Mouse (Mus musculus): ENCODE measurements around the gene Klk1b1.
"Not testable (repeated sequence)": the region's sequence is repeated elsewhere in the genome, so short reads cannot be mapped to it uniquely, and the experiment has no call there.

Klk1b1 gene

DNA sequence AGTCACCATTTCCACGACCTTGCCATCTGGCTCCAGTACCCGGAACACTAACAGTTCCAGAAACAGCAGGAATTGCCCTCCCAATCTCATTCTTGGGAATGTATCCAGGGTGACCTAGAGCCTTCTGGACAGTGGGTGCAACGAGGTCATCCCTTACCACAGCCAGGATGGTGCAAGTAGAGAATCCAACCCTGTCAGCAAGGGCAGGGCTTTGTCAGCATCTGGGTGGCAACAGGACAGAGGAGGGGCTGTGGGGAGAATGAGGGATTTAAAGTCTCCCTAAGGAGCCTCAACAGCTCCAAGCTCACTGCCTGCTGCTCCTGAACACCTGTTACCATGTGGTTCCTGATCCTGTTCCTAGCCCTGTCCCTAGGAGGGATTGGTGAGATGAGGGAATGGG lies at the start of gene Klk1b1:
Gene Klk1b1 (plus strand): TSS at position 301 of the 400 bp plus-strand sequence.
- DNase-seq (ENCODE audit: low read depth in 2 of 2, low spot score in 2 of 2), result no peak

DNA sequence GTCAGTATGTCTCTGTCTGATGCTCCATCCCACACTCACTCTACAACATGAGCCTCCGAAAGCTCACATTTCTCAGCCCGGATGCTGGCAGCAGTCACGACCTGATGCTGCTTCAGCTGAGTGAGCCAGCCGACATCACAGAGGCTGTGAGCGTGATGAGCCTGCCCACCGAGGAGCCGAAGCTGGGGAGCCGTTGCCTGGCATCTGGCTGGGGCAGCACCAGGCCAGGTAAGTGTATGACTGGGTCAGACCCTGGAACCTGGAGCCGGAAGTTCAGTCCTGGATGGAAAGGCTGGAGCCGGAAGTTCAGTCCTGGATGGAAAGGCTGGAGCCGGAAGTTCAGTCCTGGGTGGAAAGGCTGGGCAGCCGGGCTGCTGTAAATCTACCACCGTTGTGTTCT lies 48.1 kb upstream of the Klk1b1 start:
- no peak for DNase-seq (ENCODE audit: low read depth in 2 of 2, low spot score in 2 of 2)

DNA sequence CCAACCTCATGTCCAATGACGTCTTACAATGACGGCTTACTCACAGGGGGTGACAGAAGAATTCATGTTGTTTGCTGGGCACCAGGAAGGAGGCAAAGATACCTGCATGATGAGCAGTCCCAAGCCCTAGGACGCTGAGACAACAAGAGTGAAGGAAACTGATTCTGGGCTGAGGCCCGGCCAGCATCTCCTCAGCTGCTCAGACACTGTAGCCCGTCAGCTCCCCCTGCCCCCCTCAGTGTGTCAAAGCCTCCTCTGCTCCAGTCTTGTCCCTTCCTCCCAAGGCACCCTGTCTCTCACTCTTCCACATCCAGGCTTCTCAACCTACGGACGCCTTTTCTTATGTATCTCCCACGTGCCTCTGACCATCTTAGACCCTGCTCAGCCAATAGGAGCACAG lies 47.7 kb upstream of the Klk1b1 start:
- DNase-seq (ENCODE audit: low read depth in 2 of 2, low spot score in 2 of 2), result no peak

DNA sequence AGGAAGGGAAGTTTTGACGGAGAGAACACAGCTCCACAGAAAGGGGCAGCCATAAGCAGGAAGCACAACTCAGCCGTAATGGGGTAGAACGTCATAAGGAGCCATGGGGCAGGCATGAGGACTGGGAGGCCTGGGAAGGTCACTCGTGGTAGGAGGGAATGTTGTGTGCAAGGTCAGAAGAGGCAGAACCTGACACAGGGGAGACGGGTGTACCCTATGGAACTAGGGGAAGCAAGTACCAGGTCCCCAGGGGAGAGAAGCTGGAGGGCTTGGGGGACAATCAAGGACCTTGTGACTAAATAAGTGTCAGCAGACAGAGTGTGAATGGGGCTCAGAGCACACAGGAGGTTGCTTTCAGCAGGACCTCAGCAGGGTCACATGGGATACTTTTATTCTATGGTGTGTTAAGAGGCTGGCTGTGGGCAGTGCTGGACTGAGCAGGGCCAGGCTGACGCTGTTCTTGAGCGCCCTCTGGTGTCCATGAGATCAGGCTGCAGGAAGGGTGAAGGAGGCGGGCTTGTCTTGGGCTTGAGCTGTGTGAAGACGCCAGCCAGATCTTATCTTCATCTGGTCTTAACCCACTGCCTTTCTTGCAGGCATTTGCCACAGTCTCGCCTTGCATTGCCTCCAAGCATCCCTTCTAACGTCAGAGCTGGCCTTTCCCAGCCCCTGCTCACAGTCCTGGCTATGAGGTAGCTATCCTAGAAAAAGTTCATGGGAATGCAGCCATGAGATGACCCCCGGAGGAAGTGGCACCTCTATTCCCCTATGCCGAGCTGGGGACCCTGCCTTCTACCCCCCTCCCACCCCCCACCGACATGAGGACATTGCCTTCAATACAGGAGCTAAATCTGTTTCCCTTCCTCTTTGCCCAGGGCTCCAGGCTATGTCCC lies 46.7 kb upstream of the Klk1b1 start:
- peak; percentile 6 to 14 for DNase-seq (ENCODE audit: low read depth in 2 of 2, low spot score in 2 of 2)

DNA sequence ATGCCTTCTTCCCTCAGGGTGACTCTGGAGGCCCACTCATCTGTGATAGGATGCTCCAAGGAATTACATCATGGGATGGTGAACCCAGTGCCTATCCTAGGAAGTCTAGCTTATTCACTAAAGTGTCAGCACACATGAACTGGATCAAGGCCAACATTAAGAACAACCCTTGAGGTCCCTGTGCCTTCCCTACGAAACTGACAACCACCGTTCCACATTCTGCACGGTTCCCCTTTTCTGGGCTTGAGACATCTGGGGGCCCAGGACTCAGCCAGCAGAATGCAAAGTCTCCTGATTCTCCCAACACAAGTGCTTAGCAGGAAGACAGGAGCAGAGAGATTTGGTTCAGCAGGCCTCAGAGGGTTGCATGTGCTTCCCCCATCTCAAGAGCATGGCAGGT lies 46.0 kb upstream of the Klk1b1 start:
- no peak for DNase-seq (ENCODE audit: low read depth in 2 of 2, low spot score in 2 of 2)

DNA sequence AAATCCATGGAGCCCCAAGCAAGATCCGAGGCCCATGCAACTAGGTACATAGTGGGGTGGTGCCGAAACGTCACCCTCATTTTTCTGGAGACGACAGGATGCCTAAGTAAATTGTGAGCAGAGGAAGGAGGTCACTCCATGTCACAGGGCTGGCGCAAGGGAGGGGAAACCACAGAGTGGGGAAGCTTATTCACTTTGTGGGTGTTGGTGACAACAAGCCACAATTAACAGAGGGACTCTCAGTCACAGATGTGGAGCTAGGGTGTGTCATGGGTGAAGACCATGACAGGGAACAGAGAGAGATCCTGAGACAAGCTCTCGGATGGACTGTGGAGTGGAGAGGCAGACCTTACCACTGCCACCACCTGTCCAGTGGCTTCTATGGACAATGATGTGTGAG lies 45.5 kb upstream of the Klk1b1 start:
- no peak for DNase-seq (ENCODE audit: low read depth in 2 of 2, low spot score in 2 of 2)

DNA sequence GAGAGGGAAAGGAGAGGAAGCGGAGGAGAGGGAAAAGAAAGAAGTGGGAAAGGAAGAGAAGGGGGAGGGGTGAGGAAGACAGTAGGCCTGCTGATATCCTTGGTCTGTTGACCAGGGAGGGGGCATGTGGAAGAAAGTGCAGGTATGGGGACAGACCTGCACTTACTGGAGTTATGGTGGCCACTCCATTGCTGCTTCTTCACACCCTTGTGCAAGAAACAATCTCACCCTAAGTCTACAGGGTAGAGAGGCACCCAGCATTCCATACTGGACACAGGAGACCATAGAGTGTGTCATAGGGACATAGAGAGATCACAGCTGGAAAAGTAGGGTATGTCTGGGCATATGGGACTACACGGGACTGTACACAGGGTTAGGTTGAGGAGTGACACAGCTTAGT lies 44.6 kb upstream of the Klk1b1 start:
- DNase-seq (ENCODE audit: low read depth in 2 of 2, low spot score in 2 of 2), result no peak

DNA sequence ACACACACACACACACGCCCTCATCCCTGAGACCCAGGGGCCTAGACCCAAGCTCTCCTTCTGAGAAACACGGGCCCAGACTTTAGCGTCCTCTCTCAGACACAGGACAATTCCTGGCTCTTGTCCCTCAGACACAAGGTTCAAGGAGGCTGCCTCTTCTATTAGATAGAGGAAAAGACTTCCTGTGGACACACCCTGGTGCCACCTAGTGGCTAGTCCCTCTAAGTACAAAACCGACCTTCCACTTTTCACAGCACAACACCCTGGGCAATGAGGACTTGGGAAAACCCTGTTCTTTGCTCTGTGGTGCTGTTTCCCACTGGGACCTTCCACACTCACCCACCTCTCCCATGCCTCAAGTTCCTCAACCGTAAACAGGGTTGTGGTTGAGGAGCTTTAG lies 40.6 kb upstream of the Klk1b1 start:
- DNase-seq (ENCODE audit: low read depth in 2 of 2, low spot score in 2 of 2), result no peak

DNA sequence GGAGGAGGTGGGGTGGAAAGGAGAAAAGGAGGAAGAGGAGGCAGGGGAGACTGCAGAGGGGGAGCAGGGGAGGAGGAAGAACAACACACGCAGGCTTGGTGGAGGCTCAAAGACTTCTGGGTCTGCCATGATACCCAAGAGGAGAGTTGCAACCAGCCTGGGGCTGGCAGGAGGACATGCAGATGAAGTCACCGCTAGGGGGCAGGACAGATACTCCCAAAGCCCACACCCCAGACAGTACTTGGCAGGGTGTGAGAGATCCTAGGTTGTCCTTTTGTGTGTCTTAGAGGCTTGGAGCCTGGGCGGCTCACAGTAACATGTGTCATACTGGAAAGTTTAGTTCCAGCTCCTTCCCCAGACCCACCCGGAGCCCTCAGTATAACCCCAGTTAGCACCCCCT lies 38.0 kb upstream of the Klk1b1 start:
- DNase-seq (ENCODE audit: low read depth in 2 of 2, low spot score in 2 of 2), result no peak

DNA sequence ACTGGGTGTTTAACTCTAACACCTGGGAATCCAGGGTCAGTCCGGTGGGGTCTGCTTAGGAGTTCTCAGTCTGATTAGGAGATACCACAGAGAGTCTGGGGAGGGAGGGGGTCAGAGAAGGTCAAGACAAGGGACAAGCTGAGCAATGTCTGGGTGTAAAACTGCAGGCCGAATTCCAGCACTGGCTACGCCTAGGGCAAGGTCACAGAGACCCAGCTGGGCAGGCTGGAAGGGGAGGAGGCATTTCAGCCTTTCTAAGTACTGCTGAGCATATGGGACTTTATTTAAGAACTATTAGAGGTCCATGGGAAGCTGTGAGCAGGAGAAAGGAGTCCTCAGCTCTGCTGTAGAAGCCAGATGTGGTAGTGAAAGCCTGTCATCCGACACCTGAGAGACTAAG lies 34.2 kb upstream of the Klk1b1 start:
- no peak for DNase-seq (ENCODE audit: low read depth in 2 of 2, low spot score in 2 of 2)

DNA sequence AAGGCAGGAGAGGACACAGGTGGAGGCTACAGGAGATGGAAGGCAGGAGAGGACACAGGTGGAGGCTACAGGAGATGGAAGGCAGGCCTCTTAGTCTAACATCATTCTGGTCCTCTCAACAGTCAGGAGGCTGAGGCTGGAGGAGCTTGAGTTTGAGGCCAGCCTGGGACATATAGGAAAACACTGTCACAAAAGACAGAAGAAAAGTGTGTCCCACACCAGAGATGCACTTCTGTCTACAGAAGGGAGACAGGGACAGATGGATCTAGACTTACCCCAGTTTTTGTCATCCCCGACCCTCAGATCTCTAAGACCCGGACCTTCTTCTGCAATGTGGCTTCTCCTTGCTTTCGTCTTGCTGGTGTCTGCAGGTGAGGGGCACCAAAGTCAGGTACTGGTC lies 33.1 kb upstream of the Klk1b1 start, which contains the start of gene Klk15:
Gene Klk15 (plus strand): TSS at position 301 of the 400 bp plus-strand sequence.
- no peak for DNase-seq (ENCODE audit: low read depth in 2 of 2, low spot score in 2 of 2)

DNA sequence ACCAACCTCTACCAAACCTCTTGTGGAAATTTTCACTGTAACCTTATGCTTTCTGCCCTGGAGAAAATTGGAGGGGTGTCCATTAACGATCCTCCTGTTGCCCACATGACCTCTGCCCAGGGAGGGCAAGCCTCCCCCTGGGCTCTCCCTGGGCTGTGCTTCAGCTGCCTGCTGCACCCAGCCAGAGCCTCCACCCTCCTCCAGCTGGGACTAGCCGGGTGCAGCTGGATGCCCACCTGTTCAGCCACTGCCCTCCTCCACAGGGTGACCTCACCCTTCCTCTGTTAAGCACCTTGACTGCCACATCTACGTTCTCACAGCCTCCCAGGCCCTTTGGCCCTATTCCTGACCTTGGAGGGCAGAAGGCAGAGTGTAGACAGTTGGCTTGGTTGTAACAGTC lies 31.8 kb upstream of the Klk1b1 start:
- DNase-seq (ENCODE audit: low read depth in 2 of 2, low spot score in 2 of 2), result no peak

DNA sequence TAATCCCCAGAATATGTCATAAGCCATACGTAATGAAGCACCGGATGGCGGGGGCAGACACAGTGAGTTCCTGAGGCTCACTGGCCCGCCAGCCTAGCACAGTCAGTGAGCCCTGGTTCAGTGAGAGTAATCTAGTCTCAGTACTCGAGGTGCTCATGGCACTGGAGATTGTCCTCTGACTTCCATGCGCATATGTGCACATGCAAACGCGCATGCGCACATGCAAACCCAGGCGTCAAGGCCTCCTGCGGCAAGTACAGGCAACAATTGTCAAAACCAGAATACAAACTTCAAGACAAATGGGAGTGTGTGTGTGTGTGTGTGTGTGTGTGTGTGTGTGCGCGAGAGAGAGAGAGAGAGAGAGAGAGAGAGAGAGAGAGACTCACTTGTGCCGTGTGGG lies 30.0 kb upstream of the Klk1b1 start:
- no peak for DNase-seq (ENCODE audit: low read depth in 2 of 2, low spot score in 2 of 2)

DNA sequence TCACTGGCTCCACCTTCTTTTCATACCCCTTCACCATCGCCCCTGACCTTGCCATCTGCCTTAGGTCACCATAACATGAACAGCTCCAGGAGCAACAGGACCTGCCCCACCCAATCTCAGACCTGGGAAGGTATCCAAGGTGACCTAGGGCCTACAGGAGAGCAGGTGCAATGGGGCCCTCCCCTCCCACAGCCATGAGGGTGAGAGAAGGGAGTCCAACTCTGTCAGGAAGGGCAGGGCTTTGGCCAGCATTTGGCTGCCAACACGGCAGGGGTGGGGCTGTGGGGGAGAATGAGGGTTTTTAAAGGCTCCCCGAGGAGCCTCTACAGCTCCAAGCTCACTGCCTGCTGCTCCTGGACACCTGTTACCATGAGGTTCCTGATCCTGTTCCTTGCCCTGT lies 24.3 kb upstream of the Klk1b1 start:
- not testable (repeated sequence) for DNase-seq (ENCODE audit: low read depth in 2 of 2, low spot score in 2 of 2)

DNA sequence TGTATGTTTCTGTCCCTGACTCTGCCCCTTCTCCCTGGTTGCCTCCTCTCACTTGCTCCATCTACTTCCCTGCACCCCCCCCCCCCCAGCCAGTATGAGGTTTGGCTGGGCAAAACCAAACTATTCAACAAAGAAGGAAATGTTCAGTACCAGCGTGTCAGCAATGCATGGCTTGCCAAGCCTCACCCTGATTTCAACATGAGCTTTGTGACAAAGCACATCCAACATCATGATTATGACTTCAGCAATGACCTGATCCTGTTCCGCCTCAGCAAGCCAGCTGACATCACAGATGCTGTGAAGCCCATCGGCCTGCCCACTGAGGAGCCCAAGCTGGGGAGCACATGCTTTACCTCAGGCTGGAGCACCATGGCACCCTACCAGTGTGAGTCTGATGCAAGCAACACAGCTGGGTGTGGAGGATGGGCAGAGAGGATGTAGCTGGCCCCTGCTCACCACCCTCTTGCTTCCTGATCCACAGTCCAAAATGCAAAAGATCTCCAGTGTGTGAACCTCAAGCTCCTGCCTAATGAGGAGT lies 21.8 kb upstream of the Klk1b1 start:
- no peak for DNase-seq (ENCODE audit: low read depth in 2 of 2, low spot score in 2 of 2)

DNA sequence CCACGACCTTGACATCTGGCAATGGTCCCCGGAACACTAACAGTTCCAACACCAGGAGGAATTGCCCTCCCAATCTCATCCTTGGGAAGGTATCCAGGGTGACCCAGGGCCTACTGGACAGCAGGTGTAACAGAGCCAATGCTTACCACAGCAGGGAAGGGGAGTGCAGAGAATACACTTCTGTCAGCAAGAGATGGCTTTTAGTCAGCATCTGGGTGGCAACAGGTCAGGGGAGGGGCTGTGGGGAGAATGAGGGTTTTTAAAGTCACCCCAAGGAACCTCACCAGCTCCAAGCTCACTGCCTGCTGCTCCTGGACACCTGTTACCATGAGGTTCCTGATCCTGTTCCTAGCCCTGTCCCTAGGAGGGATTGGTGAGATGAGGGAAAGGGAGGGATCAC lies 16.2 kb upstream of the Klk1b1 start, which contains the start of gene Klk1b8:
Gene Klk1b8 (plus strand): TSS at position 301 of the 400 bp plus-strand sequence.
- no peak for DNase-seq (ENCODE audit: low read depth in 2 of 2, low spot score in 2 of 2)

DNA sequence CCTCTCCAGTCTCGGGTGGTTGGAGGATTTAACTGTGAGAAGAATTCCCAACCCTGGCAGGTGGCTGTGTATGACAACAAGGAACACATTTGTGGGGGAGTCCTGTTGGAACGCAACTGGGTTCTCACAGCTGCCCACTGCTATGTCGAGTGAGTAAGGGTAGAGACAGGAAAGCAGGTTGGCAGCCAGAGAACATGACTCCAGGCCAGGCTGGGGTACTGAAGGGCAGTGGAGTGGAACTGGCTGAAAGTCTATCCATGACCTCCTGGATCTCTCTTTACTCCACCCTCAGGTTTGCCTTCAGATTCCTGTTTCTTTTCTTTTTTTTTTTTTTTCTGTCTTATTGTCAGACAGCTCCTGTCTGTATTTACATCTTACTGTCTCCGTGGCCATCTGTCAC lies 13.8 kb upstream of the Klk1b1 start:
- DNase-seq (ENCODE audit: low read depth in 2 of 2, low spot score in 2 of 2), result no peak

DNA sequence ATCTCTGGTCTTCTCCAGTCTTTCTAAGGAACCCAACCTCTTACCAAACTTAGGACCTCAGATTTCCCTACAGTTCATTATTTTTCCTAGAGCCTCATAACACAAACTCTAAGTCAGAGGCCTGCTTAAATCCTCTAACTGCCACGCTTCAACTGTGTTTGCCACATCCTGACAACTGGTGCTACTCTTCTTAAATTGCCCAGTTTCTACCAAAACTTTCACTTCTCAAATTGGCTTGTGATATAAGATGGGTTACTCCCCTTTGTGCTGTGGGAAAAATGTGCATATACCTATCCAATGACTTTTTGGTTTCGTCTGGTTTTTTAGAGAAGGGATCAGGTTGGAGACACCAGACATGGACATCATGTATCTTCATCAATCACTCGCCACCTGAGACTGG lies 507 bp downstream of the Klk1b1 start:
- DNase-seq (ENCODE audit: low read depth in 2 of 2, low spot score in 2 of 2), result no peak

DNA sequence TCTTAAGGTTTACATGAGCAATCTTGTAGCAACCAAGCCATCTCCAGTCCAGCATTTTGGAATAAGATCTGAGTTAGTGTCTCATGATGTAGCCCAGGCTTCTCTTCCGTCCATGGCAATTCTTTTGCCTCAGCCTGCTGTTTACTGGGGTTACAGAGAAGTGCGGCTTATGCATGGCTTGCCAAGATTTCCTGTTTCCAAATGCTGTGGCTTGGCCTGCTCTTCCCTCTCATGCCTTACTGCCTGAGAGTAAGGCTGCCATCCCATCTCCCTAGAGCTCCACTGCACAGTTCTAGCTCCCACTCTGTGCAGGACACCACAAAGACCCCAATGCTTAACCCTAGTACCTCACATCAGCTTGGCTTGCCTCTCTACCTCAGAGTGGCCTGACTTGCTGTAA lies 1.1 kb downstream of the Klk1b1 start:
- DNase-seq (ENCODE audit: low read depth in 2 of 2, low spot score in 2 of 2), result no peak

DNA sequence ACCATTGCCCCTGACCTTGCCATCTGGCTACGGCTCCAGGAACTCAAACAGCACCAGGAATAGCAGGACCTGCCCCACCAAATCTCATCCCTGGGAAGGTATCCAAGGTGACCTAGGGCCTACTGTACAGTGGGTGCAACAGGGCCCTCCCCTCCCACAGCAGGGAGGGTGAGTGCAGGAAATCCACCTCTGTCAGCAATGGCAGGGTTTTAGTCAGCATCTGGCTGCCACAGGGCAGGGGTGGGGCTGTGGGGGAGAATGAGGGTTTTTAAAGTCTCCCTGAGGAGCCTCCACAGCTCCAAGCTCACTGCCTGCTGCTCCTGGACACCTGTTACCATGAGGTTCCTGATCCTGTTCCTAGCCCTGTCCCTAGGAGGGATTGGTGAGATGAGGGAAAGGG lies 9.2 kb downstream of the Klk1b1 start, which contains the start of gene Klk1b9:
Gene Klk1b9 (plus strand): TSS at position 301 of the 400 bp plus-strand sequence.
- not testable (repeated sequence) for DNase-seq (ENCODE audit: low read depth in 2 of 2, low spot score in 2 of 2)

DNA sequence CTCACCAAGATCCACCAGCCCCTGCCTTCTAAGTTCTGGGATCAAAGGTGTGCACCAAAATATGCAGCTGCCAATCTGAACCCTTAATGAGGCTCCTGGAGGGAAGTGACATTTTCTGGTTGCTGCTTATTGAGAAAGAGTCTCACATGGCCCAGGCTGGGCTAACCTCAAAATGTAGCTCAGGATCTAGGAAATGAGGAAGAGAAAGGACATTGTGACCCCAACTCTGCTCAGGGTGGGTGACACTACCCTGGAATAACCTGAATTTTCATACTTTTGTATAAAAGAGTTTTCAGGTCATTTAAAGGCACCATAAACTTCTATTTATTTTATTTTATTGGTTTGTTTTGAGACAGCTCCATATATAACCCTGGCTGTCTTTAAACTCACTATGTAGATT lies 19.1 kb downstream of the Klk1b1 start:
- no peak for DNase-seq (ENCODE audit: low read depth in 2 of 2, low spot score in 2 of 2)

DNA sequence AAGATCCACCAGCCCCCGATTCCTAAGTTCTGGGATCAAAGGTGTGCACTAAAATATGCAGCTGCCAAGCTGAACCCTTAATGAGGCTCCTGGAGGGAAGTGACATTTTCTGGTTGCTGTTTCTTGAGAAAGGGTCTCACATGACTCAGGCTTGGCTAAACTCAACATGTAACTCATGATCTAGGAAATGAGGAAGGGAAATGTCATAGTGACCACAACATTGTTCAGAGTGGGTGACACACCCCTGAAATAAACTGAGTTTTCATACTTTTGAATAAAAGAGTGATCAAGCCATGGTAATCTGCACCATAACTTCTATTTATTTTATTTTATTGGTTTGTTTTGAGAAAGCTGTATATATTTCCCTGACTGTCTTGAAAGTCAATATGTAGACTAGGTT lies 28.3 kb downstream of the Klk1b1 start:
- DNase-seq (ENCODE audit: low read depth in 2 of 2, low spot score in 2 of 2), result not testable (repeated sequence)

DNA sequence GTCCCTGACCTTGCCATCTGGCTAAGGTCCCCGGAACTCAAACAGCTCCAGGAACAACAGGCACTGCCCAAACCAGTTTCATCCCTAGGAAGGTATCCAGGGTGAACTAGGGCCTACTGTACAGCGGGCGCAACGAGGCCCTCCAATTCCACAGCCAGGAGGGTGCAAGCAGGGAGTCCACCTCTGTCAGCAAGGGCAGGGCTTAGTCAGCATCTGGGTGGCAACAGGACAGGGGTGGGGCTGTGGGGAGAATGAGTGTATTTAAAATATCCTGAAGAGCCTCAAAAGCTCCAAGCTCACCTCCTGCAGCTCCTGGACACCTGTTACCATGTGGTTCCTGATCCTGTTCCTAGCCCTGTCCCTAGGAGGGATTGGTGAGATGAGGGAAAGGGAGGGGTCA lies 29.0 kb downstream of the Klk1b1 start, which contains the start of gene Klk1b11:
Gene Klk1b11 (plus strand): TSS at position 301 of the 400 bp plus-strand sequence.
- not testable (repeated sequence) for DNase-seq (ENCODE audit: low read depth in 2 of 2, low spot score in 2 of 2)
